Mouse (Mus musculus) gastrocnemius, adult 18-20 months (tissue): Measurements from ENCODE around the gene Olfr221. TPM values are rescaled to one million over a fixed set of nuclear protein-coding genes. Genes with fewer than 3 reads are reported as not detected.

Source experiments
- DNase-seq: peaks from one replicate; pipeline ENCODE4 v3.0.0; 2021; ENCODE audit warnings: low spot score
- total RNA-seq, 2 experiments: library from RNA; stranded (reverse); gene quantifications; 2 replicates each; pipeline ENCODE4 v1.2.3; 2021

The Olfr221 gene
- total RNA-seq, 2 experiments from 2014 or later = not detected

- peak; percentile 97 for DNase-seq
Observed at GRCm38 (mm10) chr14:52019590-52020340, 22.5 kb downstream of the Olfr221 start.

GRCm38 (mm10) chr14:52019051-52019589 lies 23.1 kb downstream of the Olfr221 start:
- no peak for DNase-seq

GRCm38 (mm10) chr14:52018248-52019050 lies 23.8 kb downstream of the Olfr221 start:
- no peak for DNase-seq

- no peak for DNase-seq
Observed at GRCm38 (mm10) chr14:52017662-52018061, 24.6 kb downstream of the Olfr221 start.

GRCm38 (mm10) chr14:52016625-52017405 lies 25.4 kb downstream of the Olfr221 start:
- no peak for DNase-seq

- DNase-seq = no peak
Observed at GRCm38 (mm10) chr14:52015445-52016100, 26.7 kb downstream of the Olfr221 start, which contains the start of gene Tmem253. Tmem253 (plus strand) TSS chr14:52015658.

- peak; percentile 42 for DNase-seq
Observed at GRCm38 (mm10) chr14:52014761-52015311, 27.4 kb downstream of the Olfr221 start.

- no peak for DNase-seq
Observed at GRCm38 (mm10) chr14:52014271-52014760, 27.9 kb downstream of the Olfr221 start.

- no peak for DNase-seq
Observed at GRCm38 (mm10) chr14:52013771-52014219, 28.5 kb downstream of the Olfr221 start.

GRCm38 (mm10) chr14:52013021-52013610 lies 29.1 kb downstream of the Olfr221 start:
- no peak for DNase-seq

GRCm38 (mm10) chr14:52012553-52012952 lies 29.7 kb downstream of the Olfr221 start:
- no peak for DNase-seq

GRCm38 (mm10) chr14:52012085-52012484 lies 30.2 kb downstream of the Olfr221 start:
- no peak for DNase-seq

GRCm38 (mm10) chr14:52011683-52012082 lies 30.6 kb downstream of the Olfr221 start:
- no peak for DNase-seq

GRCm38 (mm10) chr14:52010446-52011111 lies 31.7 kb downstream of the Olfr221 start:
- DNase-seq = no peak

- no peak for DNase-seq
Observed at GRCm38 (mm10) chr14:52009841-52010240, 32.4 kb downstream of the Olfr221 start.

GRCm38 (mm10) chr14:52009361-52009760 lies 32.9 kb downstream of the Olfr221 start:
- no peak for DNase-seq

- DNase-seq = peak; percentile 90
Observed at GRCm38 (mm10) chr14:52008321-52009203, 33.7 kb downstream of the Olfr221 start.

- no peak for DNase-seq
Observed at GRCm38 (mm10) chr14:52006771-52007170, 35.5 kb downstream of the Olfr221 start.
